Mouse (Mus musculus) intestine, embryonic 16.5 days (tissue): ENCODE measurements around the gene Akap13. TPM values are rescaled to one million over a fixed set of nuclear protein-coding genes. Genes with fewer than 3 reads are reported as not detected.

ENCODE experiments used
- ATAC-seq: fragments of 200-750 bp; cut with Nextera tagmentation; 2 replicates; pipeline ENCODE4 v1.8.0; 2017; ENCODE audit warnings: moderate TSS enrichment, moderate library complexity
- H3K27ac ChIP-seq: fragments of 300-500 bp; sonication (generic); 2 replicates; pipeline ENCODE4 v1.5.1; 2014; ENCODE audit warnings: mild to moderate bottlenecking, low read length
- H3K27me3 ChIP-seq: fragments of 300-500 bp; sonication (generic); replicated peaks from 2 replicates; pipeline ENCODE4 v1.6.1; 2014; ENCODE audit warnings: low read length, control low read depth, mixed read lengths; ENCODE audit not compliant: control insufficient read depth, insufficient read depth
- H3K36me3 ChIP-seq: fragments of 300-500 bp; sonication (generic); 2 replicates; pipeline ENCODE4 v1.6.1; 2014; ENCODE audit warnings: low read length, control low read depth; ENCODE audit not compliant: control insufficient read depth, insufficient read depth
- H3K4me1 ChIP-seq: fragments of 300-500 bp; sonication (generic); 2 replicates; pipeline ENCODE4 v1.6.1; 2014; ENCODE audit warnings: low read length, control low read depth, mixed read lengths; ENCODE audit not compliant: control insufficient read depth, insufficient read depth
- H3K4me2 ChIP-seq: fragments of 300-500 bp; sonication (generic); 2 replicates; pipeline ENCODE4 v1.6.1; 2014; ENCODE audit warnings: low read depth, low read length, control low read depth
- H3K4me3 ChIP-seq: fragments of 300-500 bp; sonication (generic); 2 replicates; pipeline ENCODE4 v1.5.1; 2014; ENCODE audit warnings: mild to moderate bottlenecking, low read length
- H3K9ac ChIP-seq: fragments of 300-500 bp; sonication (generic); 2 replicates; pipeline ENCODE4 v1.6.1; 2014; ENCODE audit warnings: low read depth, low read length
- H3K9me3 ChIP-seq: fragments of 300-500 bp; sonication (generic); 2 replicates; pipeline ENCODE4 v1.6.1; 2016; ENCODE audit warnings: low read length, control low read depth; ENCODE audit not compliant: control insufficient read depth
- WGBS: fragments of 180-500 bp; shearing (Covaris S2); extraction: QIAGEN DNeasy Blood & Tissue Kit; methylation state at CpG from one replicate; pipeline ENCODE4 v1.1.7; 2014; 5-methylcytosine and 5-hydroxymethylcytosine counted together
- polyA plus RNA-seq: library from polyadenylated mRNA; unstranded; fragments of >200 nt; fragmentation: Nextera tagmentation; extraction: Ambion mirVana; gene quantifications from 2 replicates; pipeline ENCODE4 v1.2.1, GENCODE M21; 2015

Akap13 gene
- polyA plus RNA-seq, 1 experiment from 2014 or later: 24.9 TPM

- H3K9me3 ChIP-seq: no peaks in the 10 kb centered on the region
- H3K4me2 ChIP-seq: no peak overlapping the region
- no peaks in the 10 kb centered on the region for H3K27me3 ChIP-seq
- 87% methylated on average over 4 of the region's 4 CpGs for WGBS
- H3K4me1 ChIP-seq: peaks cover 17% of the 10 kb centered on the region
- H3K9ac ChIP-seq: no peak overlapping the region
- no peak for ATAC-seq
- no peak overlapping the region for H3K4me3 ChIP-seq
- H3K27ac ChIP-seq: no peak overlapping the region
- H3K36me3 ChIP-seq: no peaks in the 10 kb centered on the region
Measured at GRCm38 (mm10) chr7:75559915-75560314, 104.6 kb downstream of the Akap13 start.

GRCm38 (mm10) chr7:75560566-75560965 is 105.2 kb downstream of the Akap13 start:
- Histone ChIP-seq H3K36me3 (no peaks in the 10 kb centered on the region), H3K4me3 (no peak overlapping the region), H3K27me3 (no peaks in the 10 kb centered on the region), H3K4me1 (peaks cover 17% of the 10 kb centered on the region), H3K9ac (no peak overlapping the region), H3K27ac (no peak overlapping the region), H3K4me2 (no peak overlapping the region), H3K9me3 (no peaks in the 10 kb centered on the region)
- 88% methylated on average over 2 of the region's 2 CpGs for WGBS
- ATAC-seq: no peak

- WGBS: 98% methylated on average over 1 of the region's 1 CpGs
- Histone ChIP-seq H3K36me3 (no peaks in the 10 kb centered on the region), H3K9ac (no peak overlapping the region)
Measured at GRCm38 (mm10) chr7:75561134-75561533, 105.8 kb downstream of the Akap13 start.

GRCm38 (mm10) chr7:75568276-75568675 is 112.9 kb downstream of the Akap13 start:
- no peak overlapping the region for H3K9ac ChIP-seq
- no peak overlapping the region for H3K27ac ChIP-seq
- no peaks in the 10 kb centered on the region for H3K9me3 ChIP-seq
- 84% methylated on average over 4 of the region's 4 CpGs for WGBS
- no peak for ATAC-seq
- H3K4me2 ChIP-seq: no peak overlapping the region
- H3K27me3 ChIP-seq: no peaks in the 10 kb centered on the region
- H3K4me3 ChIP-seq: no peak overlapping the region
- H3K4me1 ChIP-seq: no peaks in the 10 kb centered on the region
- no peaks in the 10 kb centered on the region for H3K36me3 ChIP-seq

More at GRCm38 (mm10) chr7:75561134-75561533, 105.8 kb downstream of the Akap13 start:
- ATAC-seq: no peak
- Histone ChIP-seq H3K9me3 (no peaks in the 10 kb centered on the region), H3K27me3 (no peaks in the 10 kb centered on the region), H3K4me3 (no peak overlapping the region), H3K27ac (no peak overlapping the region), H3K4me1 (peaks cover 17% of the 10 kb centered on the region), H3K4me2 (no peak overlapping the region)

GRCm38 (mm10) chr7:75568883-75569282 is 113.5 kb downstream of the Akap13 start:
- Histone ChIP-seq H3K4me2 (no peak overlapping the region), H3K27ac (no peak overlapping the region), H3K9me3 (no peaks in the 10 kb centered on the region), H3K27me3 (no peaks in the 10 kb centered on the region), H3K36me3 (no peaks in the 10 kb centered on the region), H3K4me1 (no peaks in the 10 kb centered on the region), H3K9ac (no peak overlapping the region), H3K4me3 (no peak overlapping the region)
- no peak for ATAC-seq

GRCm38 (mm10) chr7:75570218-75570617 is 114.9 kb downstream of the Akap13 start:
- no peaks in the 10 kb centered on the region for H3K36me3 ChIP-seq
- H3K4me3 ChIP-seq: no peak overlapping the region
- WGBS: 82% methylated on average over 3 of the region's 3 CpGs
- no peak for ATAC-seq
- no peaks in the 10 kb centered on the region for H3K27me3 ChIP-seq
- no peak overlapping the region for H3K9ac ChIP-seq
- H3K4me2 ChIP-seq: no peak overlapping the region
- H3K4me1 ChIP-seq: peaks cover 7% of the 10 kb centered on the region
- no peaks in the 10 kb centered on the region for H3K9me3 ChIP-seq
- H3K27ac ChIP-seq: no peak overlapping the region

- Histone ChIP-seq H3K9ac (no peak overlapping the region), H3K27me3 (no peaks in the 10 kb centered on the region), H3K36me3 (no peaks in the 10 kb centered on the region), H3K27ac (no peak overlapping the region), H3K4me2 (no peak overlapping the region), H3K9me3 (no peaks in the 10 kb centered on the region), H3K4me1 (peaks cover 15% of the 10 kb centered on the region), H3K4me3 (no peak overlapping the region)
- ATAC-seq: no peak
- WGBS: 84% methylated on average over 2 of the region's 2 CpGs
Measured at GRCm38 (mm10) chr7:75571078-75571477, 115.7 kb downstream of the Akap13 start.

GRCm38 (mm10) chr7:75572127-75572526 is 116.8 kb downstream of the Akap13 start:
- no peaks in the 10 kb centered on the region for H3K9me3 ChIP-seq
- no peak overlapping the region for H3K9ac ChIP-seq
- no peak for ATAC-seq
- no peaks in the 10 kb centered on the region for H3K36me3 ChIP-seq
- no peaks in the 10 kb centered on the region for H3K27me3 ChIP-seq
- WGBS: 84% methylated on average over 4 of the region's 4 CpGs
- H3K4me1 ChIP-seq: peaks cover 15% of the 10 kb centered on the region
- H3K4me2 ChIP-seq: no peak overlapping the region
- no peak overlapping the region for H3K4me3 ChIP-seq
- no peak overlapping the region for H3K27ac ChIP-seq

GRCm38 (mm10) chr7:75575120-75575649 is 119.9 kb downstream of the Akap13 start:
- peak; percentile 87 for ATAC-seq
- WGBS: 13% methylated on average over 9 of the region's 9 CpGs
- Histone ChIP-seq H3K9me3 (no peaks in the 10 kb centered on the region), H3K4me3 (no peak overlapping the region), H3K4me1 (peaks cover 15% of the 10 kb centered on the region), H3K4me2 (peak overlapping the region; percentile 27; the same call in 1 of the 2 replicates), H3K9ac (no peak overlapping the region), H3K27me3 (no peaks in the 10 kb centered on the region), H3K27ac (peak overlapping the region; percentile 28), H3K36me3 (no peaks in the 10 kb centered on the region; the same call in 1 of the 2 replicates)
